Mouse (Mus musculus): Measurements from ENCODE around the gene Tex21.
"Not testable (repeated sequence)": the region's sequence is repeated elsewhere in the genome, so short reads cannot be mapped to it uniquely, and the experiment has no call there.

Tex21 gene

GRCm38 (mm10) chr12:76256114-76256843 lies 9.7 kb upstream of the Tex21 start:
- DNase-seq (ENCODE audit: low spot score in 2 of 2) = no peak

DNA sequence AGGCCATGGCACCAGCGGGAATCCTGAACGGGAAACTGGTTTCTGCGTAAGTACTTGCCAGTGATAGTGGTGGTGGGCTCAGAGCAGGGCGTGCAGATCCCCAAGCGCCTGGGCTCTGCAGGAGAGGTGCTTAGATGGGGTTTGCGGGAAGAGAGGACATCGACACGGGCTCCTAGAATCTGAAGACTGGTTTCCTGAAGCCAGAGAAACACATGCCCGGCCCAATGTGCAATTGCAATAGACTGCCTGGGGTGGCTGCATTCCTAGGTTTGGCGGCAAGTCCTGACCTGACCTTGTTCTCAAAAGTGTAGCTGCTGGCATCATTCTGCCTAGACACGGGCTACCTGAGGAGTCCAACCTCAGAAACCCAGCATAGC lies 8.9 kb upstream of the Tex21 start:
- DNase-seq (ENCODE audit: low spot score in 2 of 2) = no peak

GRCm38 (mm10) chr12:76254725-76255498 lies 8.4 kb upstream of the Tex21 start, which contains the start of gene Mthfd1:
TSS of gene Mthfd1 (plus strand) at chr12:76255298.
- DNase-seq (ENCODE audit: low spot score in 2 of 2) = peak; percentile 94 to 96

GRCm38 (mm10) chr12:76253991-76254390 lies 7.4 kb upstream of the Tex21 start:
- DNase-seq (ENCODE audit: low spot score in 2 of 2) = no peak

DNA sequence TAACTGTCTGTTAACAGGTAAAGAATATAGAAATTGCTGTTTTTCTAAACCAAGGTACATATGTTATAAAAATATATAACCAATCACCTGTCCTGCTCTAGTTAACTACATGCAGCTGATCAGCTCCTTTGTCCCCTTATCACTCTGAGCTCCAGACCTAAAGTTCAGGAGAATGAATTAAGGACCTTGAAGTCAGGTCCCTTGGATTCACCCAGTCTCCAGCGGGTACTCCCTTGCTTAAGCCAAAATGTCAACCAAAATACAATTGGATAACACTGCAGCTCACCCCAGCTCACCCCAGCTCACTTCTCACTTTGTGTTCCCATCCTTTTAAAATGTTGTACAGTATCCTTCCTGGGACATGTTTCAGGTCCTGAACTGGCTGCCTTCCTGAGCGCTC lies 7.0 kb upstream of the Tex21 start:
- DNase-seq (ENCODE audit: low spot score in 2 of 2) = no peak

DNA sequence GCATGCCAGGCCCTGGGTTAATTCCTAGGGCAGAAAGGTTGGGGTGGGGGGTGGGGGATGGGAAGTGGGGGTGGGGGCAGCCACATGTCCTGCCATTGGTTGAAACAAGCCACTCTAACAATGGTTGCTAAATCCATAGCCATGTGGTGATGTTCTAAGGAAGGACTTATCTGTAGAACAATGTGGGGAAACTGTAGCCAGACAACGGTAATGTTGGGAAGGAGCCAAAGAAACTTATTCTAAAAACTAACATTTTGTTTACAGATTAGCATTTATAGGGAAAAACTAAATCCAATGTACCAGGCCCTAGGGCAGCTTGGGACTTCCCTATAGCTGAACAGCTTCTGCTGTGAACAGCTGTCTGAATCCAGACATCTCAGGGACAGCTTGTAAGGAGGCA lies 6.5 kb upstream of the Tex21 start:
- DNase-seq (ENCODE audit: low spot score in 2 of 2) = no peak

GRCm38 (mm10) chr12:76244981-76245380 lies 1.6 kb downstream of the Tex21 start:
- no peak for DNase-seq (ENCODE audit: low spot score in 2 of 2)

DNA sequence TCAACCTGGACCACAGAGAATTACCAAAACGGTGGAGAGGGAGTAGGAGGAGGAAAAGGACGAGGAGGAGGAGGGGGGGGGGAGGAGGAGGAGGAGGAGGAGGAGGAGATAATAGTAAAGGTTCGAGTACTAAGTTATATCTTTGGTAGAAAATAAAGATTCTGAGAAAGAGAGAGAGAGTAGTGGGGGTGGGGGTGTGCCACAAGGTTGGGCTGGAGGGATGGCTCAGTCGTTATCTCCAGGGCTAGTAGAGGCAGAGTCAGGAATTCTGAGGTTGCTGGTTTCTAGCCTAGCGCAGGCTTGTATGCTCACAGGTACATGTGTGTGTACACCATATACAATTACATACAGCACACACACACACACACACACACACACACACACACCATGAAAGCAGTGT lies 4.7 kb downstream of the Tex21 start:
- no peak for DNase-seq (ENCODE audit: low spot score in 2 of 2)

GRCm38 (mm10) chr12:76241084-76241483 lies 5.5 kb downstream of the Tex21 start:
- DNase-seq (ENCODE audit: low spot score in 2 of 2) = no peak

GRCm38 (mm10) chr12:76240670-76241069 lies 5.9 kb downstream of the Tex21 start:
- DNase-seq (ENCODE audit: low spot score in 2 of 2) = no peak

DNA sequence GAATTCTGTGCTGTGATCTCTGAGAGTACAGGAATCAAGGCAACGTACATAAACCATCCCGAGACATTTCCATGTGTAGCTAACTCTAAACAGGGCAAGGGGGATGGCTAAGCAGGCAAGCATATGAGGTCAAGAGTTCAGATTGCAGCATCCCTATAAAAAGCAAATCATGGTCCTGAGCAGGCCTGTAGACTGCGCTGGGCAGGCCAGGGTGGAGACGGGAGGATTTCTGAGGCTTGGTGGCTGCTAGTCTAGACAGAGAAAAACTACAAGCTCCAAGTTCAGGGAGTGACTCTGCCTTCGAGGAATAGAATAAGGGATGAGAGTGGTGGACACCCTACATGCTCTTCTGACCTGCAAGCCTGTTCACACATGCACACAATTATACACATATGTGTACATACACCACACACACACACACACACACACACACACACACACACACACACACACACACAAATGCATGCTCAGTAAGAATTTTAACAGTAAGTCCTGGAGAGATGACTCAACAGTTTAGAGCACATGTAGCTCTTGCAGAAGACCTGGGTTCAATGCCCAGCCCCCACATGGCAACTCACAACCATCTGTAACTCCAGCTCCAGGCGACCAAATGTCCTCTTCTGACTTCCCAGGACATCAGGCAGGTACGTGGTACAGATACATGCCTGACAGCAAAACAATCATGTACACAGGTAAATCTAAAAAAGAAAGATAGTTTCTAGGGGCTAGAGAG lies 6.5 kb downstream of the Tex21 start:
- no peak for DNase-seq (ENCODE audit: low spot score in 2 of 2)

- no peak for DNase-seq (ENCODE audit: low spot score in 2 of 2)
Observed at GRCm38 (mm10) chr12:76239145-76239838, 7.3 kb downstream of the Tex21 start.

- DNase-seq (ENCODE audit: low spot score in 2 of 2) = no peak
Observed at GRCm38 (mm10) chr12:76235253-76235652, 11.3 kb downstream of the Tex21 start.

DNA sequence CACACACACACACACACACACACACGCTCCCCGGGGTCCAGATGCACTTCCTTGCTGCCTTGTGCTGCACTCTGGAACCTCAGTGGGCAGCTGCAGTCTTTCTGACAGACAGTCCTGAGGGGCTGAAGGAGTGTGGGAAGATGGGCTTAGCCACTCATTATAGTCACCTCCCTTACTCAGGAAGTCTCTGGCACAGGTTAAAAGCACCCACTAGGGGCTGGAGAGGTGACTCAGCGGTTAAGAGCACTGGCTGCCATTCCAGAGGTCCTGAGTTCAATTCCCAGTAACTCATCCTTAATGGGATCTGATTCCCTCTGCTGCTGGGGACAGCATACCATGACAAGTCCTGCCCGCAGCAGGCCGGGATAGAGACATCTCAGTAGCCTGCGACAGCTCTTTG lies 15.9 kb downstream of the Tex21 start:
- DNase-seq (ENCODE audit: low spot score in 2 of 2) = no peak

DNA sequence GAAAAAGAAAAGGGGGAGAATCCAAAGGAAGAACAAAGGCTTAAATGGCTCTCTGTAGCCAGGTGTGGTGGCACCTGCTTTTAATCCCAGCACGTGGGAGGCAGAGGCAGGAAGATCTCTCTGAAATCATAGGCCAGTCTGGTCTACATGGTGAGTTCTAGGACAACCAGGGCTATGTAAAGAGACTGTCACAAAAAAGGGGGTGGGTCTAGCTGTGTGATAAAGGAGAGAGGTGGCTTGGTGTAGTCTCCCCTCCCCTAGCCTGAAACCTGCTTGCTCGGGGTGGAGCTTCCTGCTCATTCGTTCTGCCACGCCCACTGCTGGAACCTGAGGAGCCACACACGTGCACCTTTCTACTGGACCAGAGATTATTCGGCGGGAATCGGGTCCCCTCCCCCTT lies 24.4 kb downstream of the Tex21 start:
- DNase-seq (ENCODE audit: low spot score in 2 of 2) = not testable (repeated sequence)

- no peak for DNase-seq (ENCODE audit: low spot score in 2 of 2)
Observed at GRCm38 (mm10) chr12:76216716-76217115, 29.8 kb downstream of the Tex21 start.

DNA sequence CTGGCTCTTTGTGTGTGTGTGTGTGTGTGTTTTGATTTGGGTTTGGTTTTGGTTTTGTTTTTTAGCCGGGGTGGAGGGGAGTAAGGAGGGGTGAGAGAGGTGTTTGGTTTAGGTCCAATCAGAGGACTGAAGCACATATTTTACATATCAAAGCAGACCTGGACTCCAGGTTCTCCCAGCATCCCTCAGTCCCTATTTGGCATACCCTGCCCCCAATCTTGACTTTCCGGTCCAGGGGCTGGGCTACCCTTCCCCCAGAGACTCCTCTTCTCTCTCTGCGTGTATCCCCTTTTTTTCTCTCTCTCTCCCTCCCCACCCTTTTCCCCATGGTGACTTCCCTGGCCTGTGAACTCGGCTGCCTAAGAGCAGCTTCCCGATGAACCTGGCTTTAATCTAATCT lies 31.4 kb downstream of the Tex21 start:
- no peak for DNase-seq (ENCODE audit: low spot score in 2 of 2)

DNA sequence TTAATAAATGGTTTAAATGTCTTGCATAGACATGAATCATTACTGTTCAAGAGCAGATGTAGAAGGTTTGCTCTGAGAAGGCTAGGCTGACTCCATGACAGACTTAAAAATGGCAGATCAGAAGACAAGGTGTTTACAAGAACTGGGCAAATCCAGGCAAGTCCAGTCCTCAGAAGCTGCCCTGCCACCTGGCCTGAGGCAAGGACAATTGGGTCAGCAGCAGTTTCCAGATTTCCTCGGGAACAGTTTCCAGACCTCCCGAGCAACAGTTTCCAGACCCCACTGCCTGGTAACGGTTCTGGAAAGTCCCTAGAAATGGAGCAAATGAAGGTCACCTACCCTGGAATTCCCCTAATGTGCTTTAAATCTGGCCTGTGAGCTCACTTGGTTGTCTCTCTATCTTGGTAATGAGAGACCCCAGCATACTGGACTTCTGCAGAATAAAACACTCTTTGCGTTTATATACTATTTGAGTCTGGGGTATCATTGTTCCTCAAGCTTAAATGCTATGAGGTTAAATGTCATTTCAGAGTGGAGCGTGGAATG lies 37.0 kb downstream of the Tex21 start:
- DNase-seq (ENCODE audit: low spot score in 2 of 2) = no peak

DNA sequence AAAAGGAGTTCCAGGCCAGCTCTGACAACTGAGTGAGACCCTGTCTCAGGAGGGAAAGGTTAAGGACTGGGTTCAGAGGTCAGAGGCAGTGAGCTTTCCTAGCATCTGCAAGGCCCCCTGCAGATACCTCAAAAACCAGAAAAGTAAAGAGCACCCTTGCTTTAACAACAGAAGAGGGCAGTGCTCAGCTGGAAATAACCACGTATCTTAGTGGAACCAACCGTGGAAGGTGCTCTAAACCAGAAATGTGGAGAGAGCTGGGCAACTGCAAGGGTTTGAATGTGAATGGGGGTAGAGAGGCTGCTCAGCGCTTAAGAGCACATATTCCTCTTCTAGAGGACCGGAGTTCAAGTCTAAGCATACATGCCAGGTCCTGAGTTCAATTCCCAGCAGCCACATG lies 46.2 kb downstream of the Tex21 start:
- DNase-seq (ENCODE audit: low spot score in 2 of 2) = no peak

DNA sequence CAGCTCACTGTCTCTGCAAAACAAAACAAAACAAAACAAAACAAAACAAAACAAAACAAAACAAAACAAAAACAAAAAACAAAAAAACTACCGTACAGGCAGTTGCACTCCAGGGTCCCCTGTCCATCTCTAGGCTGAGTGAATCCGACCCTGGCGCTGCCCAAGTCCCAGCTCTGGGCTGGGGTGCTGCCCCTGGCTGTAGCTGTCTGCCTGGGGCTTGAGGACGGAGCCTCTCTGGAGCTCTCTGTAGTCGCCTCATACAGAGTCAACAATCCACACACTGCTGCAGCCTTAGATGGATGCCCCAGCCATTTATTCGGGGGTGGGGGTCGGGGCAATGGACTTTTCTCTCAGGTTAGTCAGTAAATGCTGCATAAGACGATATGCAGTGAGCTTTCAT lies 49.5 kb downstream of the Tex21 start:
- DNase-seq (ENCODE audit: low spot score in 2 of 2) = no peak

GRCm38 (mm10) chr12:76196709-76197054 lies 49.9 kb downstream of the Tex21 start:
- peak; percentile 91 to 92 for DNase-seq (ENCODE audit: low spot score in 2 of 2)

Data from right cerebral cortex, adult 2 months (tissue).